Mouse (Mus musculus) liver, adult 2 months (tissue): ENCODE measurements around the gene Fam208a.

Experiments
- CTCF ChIP-seq: fragments of 200-500 bp; IDR thresholded peaks from 2 replicates; pipeline ENCODE4 v1.5.1; 2011; ENCODE audit warnings: low read depth, low read length, control low read depth
- POLR2A ChIP-seq: fragments of 200-500 bp; IDR thresholded peaks from 2 replicates; pipeline ENCODE4 v1.6.1; 2011; ENCODE audit warnings: low read length, control low read depth; ENCODE audit not compliant: insufficient read depth; ENCODE audit errors: extremely low read depth

GRCm38 (mm10) chr14:27396424-27396823, 32.2 kb upstream of the Fam208a start:
- no peak for TF ChIP-seq CTCF
- no peak for TF ChIP-seq POLR2A
